Mouse (Mus musculus): ENCODE results near the gene Hist1h3e. TPM values are rescaled to one million over a fixed set of nuclear protein-coding genes. Genes with fewer than 3 reads are reported as not detected.
"Not testable (repeated sequence)": the region's sequence is repeated elsewhere in the genome, so short reads cannot be mapped to it uniquely, and the experiment has no call there.

Hist1h3e gene
- polyA plus RNA-seq, 1 experiment, result 3.8 TPM

GRCm38 (mm10) chr13:23603182-23603699, 41.1 kb upstream of the Hist1h3e start:
- DNase-seq, result no peak
- WGBS, result 65% methylated on average over 7 of the region's 7 CpGs
- TF ChIP-seq POLR2A (IDR thresholded peaks at IDR 0.05; ENCODE audit: low read depth, low read length), result no peak

GRCm38 (mm10) chr13:23597957-23598356, 35.8 kb upstream of the Hist1h3e start:
- peak; percentile 76 for DNase-seq
- Histone ChIP-seq H3K4me1 (ENCODE audit: control insufficient read depth, insufficient read depth, low read length) (peaks cover 1% of the 10 kb centered on the region; the same call in 1 of the 2 replicates), H3K36me3 (ENCODE audit: control insufficient read depth, insufficient read depth, low read length) (no peaks in the 10 kb centered on the region), H3K4me3 (ENCODE audit: insufficient read depth, low read depth, low read length) (no peak overlapping the region), H3K27ac (ENCODE audit: insufficient read depth, low read depth, low read length) (no peak overlapping the region), H3K27me3 (replicated peaks; ENCODE audit: control insufficient read depth, insufficient read depth, low read length) (no peaks in the 10 kb centered on the region)
- TF ChIP-seq CTCF (conservative IDR thresholded peaks at IDR 0.05; ENCODE audit: insufficient read depth, insufficient read length, low read depth, low read length), result peak; percentile 74
- TF ChIP-seq POLR2A (IDR thresholded peaks at IDR 0.05; ENCODE audit: low read depth, low read length), result no peak
- WGBS, result 7% methylated on average over 9 of the region's 9 CpGs

More at GRCm38 (mm10) chr13:23603182-23603699, 41.1 kb upstream of the Hist1h3e start:
- H3K36me3 ChIP-seq (ENCODE audit: control insufficient read depth, insufficient read depth, low read length), result no peaks in the 10 kb centered on the region
- H3K27ac ChIP-seq (ENCODE audit: insufficient read depth, low read depth, low read length), result no peak overlapping the region
- H3K4me3 ChIP-seq (ENCODE audit: insufficient read depth, low read depth, low read length), result no peak overlapping the region
- H3K27me3 ChIP-seq (replicated peaks; ENCODE audit: control insufficient read depth, insufficient read depth, low read length), result no peaks in the 10 kb centered on the region
- H3K4me1 ChIP-seq (ENCODE audit: control insufficient read depth, insufficient read depth, low read length), result no peaks in the 10 kb centered on the region

GRCm38 (mm10) chr13:23595622-23596372, 33.6 kb upstream of the Hist1h3e start:
- DNase-seq, result no peak
- Histone ChIP-seq H3K27ac (ENCODE audit: insufficient read depth, low read depth, low read length) (no peak overlapping the region), H3K4me3 (ENCODE audit: insufficient read depth, low read depth, low read length) (no peak overlapping the region), H3K27me3 (replicated peaks; ENCODE audit: control insufficient read depth, insufficient read depth, low read length) (no peaks in the 10 kb centered on the region), H3K4me1 (ENCODE audit: control insufficient read depth, insufficient read depth, low read length) (peaks cover 2% of the 10 kb centered on the region; the same call in 1 of the 2 replicates), H3K36me3 (ENCODE audit: control insufficient read depth, insufficient read depth, low read length) (no peaks in the 10 kb centered on the region)
- TF ChIP-seq CTCF (conservative IDR thresholded peaks at IDR 0.05; ENCODE audit: insufficient read depth, insufficient read length, low read depth, low read length), result no peak
- WGBS, result 85% methylated on average over 7 of the region's 7 CpGs

GRCm38 (mm10) chr13:23595185-23595584, 33.0 kb upstream of the Hist1h3e start:
- Histone ChIP-seq H3K27me3 (replicated peaks; ENCODE audit: control insufficient read depth, insufficient read depth, low read length) (no peaks in the 10 kb centered on the region), H3K36me3 (ENCODE audit: control insufficient read depth, insufficient read depth, low read length) (no peaks in the 10 kb centered on the region), H3K27ac (ENCODE audit: insufficient read depth, low read depth, low read length) (no peak overlapping the region), H3K4me1 (ENCODE audit: control insufficient read depth, insufficient read depth, low read length) (peaks cover 2% of the 10 kb centered on the region; the same call in 1 of the 2 replicates), H3K4me3 (ENCODE audit: insufficient read depth, low read depth, low read length) (no peak overlapping the region)
- no peak for TF ChIP-seq POLR2A (IDR thresholded peaks at IDR 0.05; ENCODE audit: low read depth, low read length)
- no peak for TF ChIP-seq CTCF (conservative IDR thresholded peaks at IDR 0.05; ENCODE audit: insufficient read depth, insufficient read length, low read depth, low read length)
- DNase-seq, result no peak
- 91% methylated on average over 2 of the region's 2 CpGs for WGBS

GRCm38 (mm10) chr13:23593051-23593770, 31.0 kb upstream of the Hist1h3e start:
- WGBS, result 43% methylated on average over 5 of the region's 5 CpGs
- TF ChIP-seq POLR2A (IDR thresholded peaks at IDR 0.05; ENCODE audit: low read depth, low read length) (no peak), CTCF (conservative IDR thresholded peaks at IDR 0.05; ENCODE audit: insufficient read depth, insufficient read length, low read depth, low read length) (no peak)
- no peaks in the 10 kb centered on the region for H3K27me3 ChIP-seq (replicated peaks; ENCODE audit: control insufficient read depth, insufficient read depth, low read length)
- H3K36me3 ChIP-seq (ENCODE audit: control insufficient read depth, insufficient read depth, low read length), result no peaks in the 10 kb centered on the region
- H3K27ac ChIP-seq (ENCODE audit: insufficient read depth, low read depth, low read length), result peak overlapping the region; percentile 1; the same call in 1 of the 2 replicates
- peaks cover 2% of the 10 kb centered on the region; the same call in 1 of the 2 replicates for H3K4me1 ChIP-seq (ENCODE audit: control insufficient read depth, insufficient read depth, low read length)
- H3K4me3 ChIP-seq (ENCODE audit: insufficient read depth, low read depth, low read length), result no peak overlapping the region
- DNase-seq, result peak; percentile 80

GRCm38 (mm10) chr13:23592614-23593013, 30.4 kb upstream of the Hist1h3e start:
- DNase-seq, result peak; percentile 8
- TF ChIP-seq CTCF (conservative IDR thresholded peaks at IDR 0.05; ENCODE audit: insufficient read depth, insufficient read length, low read depth, low read length) (no peak), POLR2A (IDR thresholded peaks at IDR 0.05; ENCODE audit: low read depth, low read length) (no peak)
- 43% methylated on average over 7 of the region's 7 CpGs for WGBS
- Histone ChIP-seq H3K27me3 (replicated peaks; ENCODE audit: control insufficient read depth, insufficient read depth, low read length) (no peaks in the 10 kb centered on the region), H3K36me3 (ENCODE audit: control insufficient read depth, insufficient read depth, low read length) (no peaks in the 10 kb centered on the region), H3K4me3 (ENCODE audit: insufficient read depth, low read depth, low read length) (no peak overlapping the region), H3K4me1 (ENCODE audit: control insufficient read depth, insufficient read depth, low read length) (peaks cover 2% of the 10 kb centered on the region; the same call in 1 of the 2 replicates), H3K27ac (ENCODE audit: insufficient read depth, low read depth, low read length) (no peak overlapping the region)

- not testable (repeated sequence) for H3K27ac ChIP-seq (ENCODE audit: insufficient read depth, low read depth, low read length); H3K4me1 ChIP-seq (ENCODE audit: control insufficient read depth, insufficient read depth, low read length); H3K27me3 ChIP-seq (replicated peaks; ENCODE audit: control insufficient read depth, insufficient read depth, low read length); H3K36me3 ChIP-seq (ENCODE audit: control insufficient read depth, insufficient read depth, low read length); DNase-seq; H3K4me3 ChIP-seq (ENCODE audit: insufficient read depth, low read depth, low read length)
- WGBS, result 87% methylated on average over 7 of the region's 7 CpGs
Measured at GRCm38 (mm10) chr13:23591886-23592285, 29.7 kb upstream of the Hist1h3e start.

All from kidney, adult 2 months (tissue).